Mouse (Mus musculus): ENCODE data around the gene Enox2.

The Enox2 gene

GRCm38 (mm10) chrX:49002892-49003291, 285.2 kb downstream of the Enox2 start:
- DNase-seq (ENCODE audit: low read depth, low spot score) = no peak

- DNase-seq (ENCODE audit: low read depth, low spot score) = no peak
Measured at GRCm38 (mm10) chrX:48985653-48986052, 302.4 kb downstream of the Enox2 start.

- no peak for DNase-seq (ENCODE audit: low read depth, low spot score)
Measured at GRCm38 (mm10) chrX:48984451-48984850, 303.6 kb downstream of the Enox2 start.
